Mouse (Mus musculus) bone marrow macrophage, adult 2 months (primary cell): Measurements from ENCODE around the gene Siva1.

ENCODE experiments used
- CTCF ChIP-seq: IDR thresholded peaks from 2 replicates; pipeline ENCODE4 v1.5.1; 2012; ENCODE audit warnings: low read depth, mild to moderate bottlenecking, low read length, moderate library complexity
- POLR2A ChIP-seq: IDR thresholded peaks from 2 replicates; pipeline ENCODE4 v1.6.1; 2012; ENCODE audit warnings: mild to moderate bottlenecking, low read depth, low read length, borderline replicate concordance

GRCm38 (mm10) chr12:112599198-112599597 is 45.3 kb upstream of the Siva1 start:
- TF ChIP-seq CTCF (no peak), POLR2A (no peak)
